Mouse (Mus musculus): Measurements from ENCODE around the gene Gm38392.

DNA sequence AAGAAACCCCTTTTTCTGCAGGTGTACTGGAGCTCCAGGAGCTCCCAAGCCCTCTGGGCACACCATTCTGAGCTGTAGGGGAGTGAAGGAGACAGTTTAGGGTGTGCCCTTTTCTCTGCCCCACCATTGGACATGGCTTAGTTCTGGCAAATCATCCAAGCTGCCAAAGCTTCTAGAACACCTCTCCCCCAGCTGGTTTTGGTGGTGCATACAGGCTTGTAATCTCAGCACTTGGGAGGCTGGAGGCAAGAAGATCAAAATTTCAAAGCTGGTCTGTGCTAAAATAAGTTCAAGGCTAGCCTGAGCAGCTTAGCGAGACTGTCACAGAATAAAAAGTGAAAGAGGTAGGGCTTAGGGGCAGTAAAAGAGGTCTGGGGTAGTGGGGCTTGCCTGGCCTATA lies 74.7 kb downstream of the Gm38392 start:
- TF ChIP-seq CTCF (IDR thresholded peaks at IDR 0.05; ENCODE audit: low read depth), result no peak
- no peak for TF ChIP-seq EP300 (IDR thresholded peaks at IDR 0.05; ENCODE audit: low read depth)

All from heart, postnatal 0 days (tissue).